Mouse (Mus musculus): ENCODE results near the gene Eps8. TPM values are rescaled to one million over a fixed set of nuclear protein-coding genes. Genes with fewer than 3 reads are reported as not detected.

Eps8 gene
- polyA plus RNA-seq, 1 experiment from 2014 or later = 18.7 TPM

DNA sequence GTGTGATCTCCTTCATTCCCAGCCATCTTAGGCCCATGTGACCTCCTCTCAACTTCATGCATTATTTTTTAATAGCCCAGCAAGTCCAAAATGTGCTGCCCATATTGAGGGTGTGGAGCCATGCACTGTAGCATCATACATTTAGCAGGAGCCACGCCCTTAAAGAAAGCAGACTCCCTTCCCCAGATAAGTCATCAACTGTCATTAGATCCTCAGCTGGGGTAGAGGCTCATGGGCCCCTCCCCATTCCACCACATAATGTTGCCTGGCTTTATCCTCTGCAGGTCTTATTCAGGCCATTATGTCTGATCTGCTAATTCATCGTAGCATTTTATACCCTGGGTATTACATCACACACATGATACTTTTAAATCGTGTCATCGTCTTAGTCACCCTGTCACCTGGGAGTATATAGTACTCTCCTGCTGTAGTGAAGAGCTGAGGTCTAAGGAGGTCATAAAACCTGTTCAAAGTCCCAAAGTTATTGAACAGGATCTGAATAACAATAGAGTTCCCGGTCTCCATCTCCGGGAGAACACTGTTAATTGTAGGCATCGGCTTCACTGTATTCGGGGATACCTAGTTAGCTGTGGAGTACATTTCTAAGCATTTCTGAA lies 57.1 kb downstream of the Eps8 start:
- no peak for ATAC-seq (replicated peaks; ENCODE audit: insufficient number of reproducible peaks, low FRiP score, low TSS enrichment)

DNA sequence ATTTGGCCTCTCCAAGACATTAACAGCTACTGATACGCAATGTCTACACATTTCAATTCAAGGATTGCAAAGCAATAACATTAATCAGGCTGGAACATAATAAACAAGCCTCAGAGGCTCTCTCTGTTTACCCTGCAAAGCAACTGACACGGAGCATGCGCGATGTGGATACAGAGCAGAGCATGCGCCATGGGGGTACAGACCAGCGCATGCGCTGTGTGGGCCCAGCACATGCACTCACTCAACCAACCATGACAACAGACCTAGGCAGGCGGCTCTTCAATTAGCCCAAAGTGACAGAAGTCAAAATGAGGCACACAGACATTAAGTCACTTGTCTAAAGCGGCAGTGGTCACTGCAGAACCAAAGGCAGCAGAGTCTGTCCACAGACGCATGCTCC lies 62.1 kb downstream of the Eps8 start:
- H3K27me3 ChIP-seq (ENCODE audit: control insufficient read depth, insufficient read depth, low read length) = no peaks in the 10 kb centered on the region
- no peaks in the 10 kb centered on the region for H3K9me3 ChIP-seq (replicated peaks; ENCODE audit: control insufficient read depth, low read length)
- no peaks in the 10 kb centered on the region for H3K36me3 ChIP-seq (ENCODE audit: control insufficient read depth, insufficient read depth, low read length)
- H3K27ac ChIP-seq (ENCODE audit: low read depth, low read length) = no peak overlapping the region
- H3K9ac ChIP-seq (ENCODE audit: low read depth, low read length) = no peak overlapping the region
- 87% methylated on average over 10 of the region's 10 CpGs for WGBS (ENCODE audit: insufficient replicate concordance)
- H3K4me1 ChIP-seq (ENCODE audit: control insufficient read depth, insufficient read depth, low read length) = no peaks in the 10 kb centered on the region
- no peak overlapping the region for H3K4me2 ChIP-seq
- no peak for ATAC-seq (replicated peaks; ENCODE audit: insufficient number of reproducible peaks, low FRiP score, low TSS enrichment)
- no peak overlapping the region for H3K4me3 ChIP-seq (ENCODE audit: low read depth, low read length)

More for the DNA sequence above, 57.1 kb downstream of the Eps8 start:
- Histone ChIP-seq H3K4me1 (ENCODE audit: control insufficient read depth, insufficient read depth, low read length) (no peaks in the 10 kb centered on the region), H3K4me2 (no peak overlapping the region), H3K9ac (ENCODE audit: low read depth, low read length) (no peak overlapping the region), H3K36me3 (ENCODE audit: control insufficient read depth, insufficient read depth, low read length) (no peaks in the 10 kb centered on the region), H3K27me3 (ENCODE audit: control insufficient read depth, insufficient read depth, low read length) (no peaks in the 10 kb centered on the region), H3K4me3 (ENCODE audit: low read depth, low read length) (no peak overlapping the region), H3K9me3 (replicated peaks; ENCODE audit: control insufficient read depth, low read length) (no peaks in the 10 kb centered on the region), H3K27ac (ENCODE audit: low read depth, low read length) (no peak overlapping the region)
- 85% methylated on average over 8 of the region's 8 CpGs for WGBS (ENCODE audit: insufficient replicate concordance)

GRCm38 (mm10) chr6:137589245-137589618 lies 65.4 kb downstream of the Eps8 start:
- ATAC-seq (replicated peaks; ENCODE audit: insufficient number of reproducible peaks, low FRiP score, low TSS enrichment) = no peak

GRCm38 (mm10) chr6:137588481-137589244 lies 66.0 kb downstream of the Eps8 start:
- Histone ChIP-seq H3K36me3 (ENCODE audit: control insufficient read depth, insufficient read depth, low read length) (no peaks in the 10 kb centered on the region), H3K4me3 (ENCODE audit: low read depth, low read length) (no peak overlapping the region), H3K9ac (ENCODE audit: low read depth, low read length) (no peak overlapping the region), H3K27me3 (ENCODE audit: control insufficient read depth, insufficient read depth, low read length) (no peaks in the 10 kb centered on the region), H3K4me1 (ENCODE audit: control insufficient read depth, insufficient read depth, low read length) (no peaks in the 10 kb centered on the region), H3K27ac (ENCODE audit: low read depth, low read length) (no peak overlapping the region), H3K4me2 (no peak overlapping the region), H3K9me3 (replicated peaks; ENCODE audit: control insufficient read depth, low read length) (no peaks in the 10 kb centered on the region)
- 83% methylated on average over 10 of the region's 10 CpGs for WGBS (ENCODE audit: insufficient replicate concordance)
- ATAC-seq (replicated peaks; ENCODE audit: insufficient number of reproducible peaks, low FRiP score, low TSS enrichment) = no peak

More at GRCm38 (mm10) chr6:137589245-137589618, 65.4 kb downstream of the Eps8 start:
- 83% methylated on average over 3 of the region's 3 CpGs for WGBS (ENCODE audit: insufficient replicate concordance)
- H3K36me3 ChIP-seq (ENCODE audit: control insufficient read depth, insufficient read depth, low read length) = no peaks in the 10 kb centered on the region
- H3K4me3 ChIP-seq (ENCODE audit: low read depth, low read length) = no peak overlapping the region
- H3K4me2 ChIP-seq = no peak overlapping the region
- H3K9me3 ChIP-seq (replicated peaks; ENCODE audit: control insufficient read depth, low read length) = no peaks in the 10 kb centered on the region
- H3K27me3 ChIP-seq (ENCODE audit: control insufficient read depth, insufficient read depth, low read length) = no peaks in the 10 kb centered on the region
- H3K9ac ChIP-seq (ENCODE audit: low read depth, low read length) = no peak overlapping the region
- H3K4me1 ChIP-seq (ENCODE audit: control insufficient read depth, insufficient read depth, low read length) = no peaks in the 10 kb centered on the region
- H3K27ac ChIP-seq (ENCODE audit: low read depth, low read length) = no peak overlapping the region

- Histone ChIP-seq H3K9me3 (replicated peaks; ENCODE audit: control insufficient read depth, low read length) (no peaks in the 10 kb centered on the region), H3K27ac (ENCODE audit: low read depth, low read length) (no peak overlapping the region), H3K4me2 (no peak overlapping the region), H3K9ac (ENCODE audit: low read depth, low read length) (no peak overlapping the region), H3K36me3 (ENCODE audit: control insufficient read depth, insufficient read depth, low read length) (no peaks in the 10 kb centered on the region), H3K4me1 (ENCODE audit: control insufficient read depth, insufficient read depth, low read length) (no peaks in the 10 kb centered on the region), H3K27me3 (ENCODE audit: control insufficient read depth, insufficient read depth, low read length) (no peaks in the 10 kb centered on the region), H3K4me3 (ENCODE audit: low read depth, low read length) (no peak overlapping the region)
- ATAC-seq (replicated peaks; ENCODE audit: insufficient number of reproducible peaks, low FRiP score, low TSS enrichment) = no peak
- 69% methylated on average over 6 of the region's 6 CpGs for WGBS (ENCODE audit: insufficient replicate concordance)
These were observed 66.8 kb downstream of the Eps8 start for GRCm38 (mm10) chr6:137587866-137588265.

- Histone ChIP-seq H3K9me3 (replicated peaks; ENCODE audit: control insufficient read depth, low read length) (no peaks in the 10 kb centered on the region), H3K4me1 (ENCODE audit: control insufficient read depth, insufficient read depth, low read length) (no peaks in the 10 kb centered on the region), H3K27me3 (ENCODE audit: control insufficient read depth, insufficient read depth, low read length) (no peaks in the 10 kb centered on the region), H3K4me3 (ENCODE audit: low read depth, low read length) (no peak overlapping the region), H3K4me2 (no peak overlapping the region), H3K9ac (ENCODE audit: low read depth, low read length) (no peak overlapping the region), H3K27ac (ENCODE audit: low read depth, low read length) (no peak overlapping the region), H3K36me3 (ENCODE audit: control insufficient read depth, insufficient read depth, low read length) (no peaks in the 10 kb centered on the region)
- no peak for ATAC-seq (replicated peaks; ENCODE audit: insufficient number of reproducible peaks, low FRiP score, low TSS enrichment)
- 71% methylated on average over 4 of the region's 4 CpGs for WGBS (ENCODE audit: insufficient replicate concordance)
These were observed 69.4 kb downstream of the Eps8 start for GRCm38 (mm10) chr6:137585229-137585628.

DNA sequence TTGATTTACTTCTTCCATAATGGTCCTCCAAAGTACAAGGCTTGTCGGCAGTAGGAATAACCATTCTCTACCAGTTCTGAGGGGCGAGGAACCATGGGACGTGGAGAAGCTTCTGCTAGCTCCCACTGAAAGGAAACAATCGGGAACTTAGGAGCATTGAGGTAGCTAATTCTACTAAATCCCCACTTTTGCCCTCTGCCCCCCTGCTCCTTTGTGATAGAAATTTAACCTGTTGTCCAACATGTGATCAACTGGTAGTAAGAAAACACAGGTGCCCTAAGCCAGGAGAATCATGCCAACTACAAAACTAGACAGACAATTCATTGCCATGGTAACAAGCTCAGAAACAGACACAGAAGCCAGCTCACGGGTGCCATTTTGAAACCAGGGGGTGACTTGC lies 71.6 kb downstream of the Eps8 start:
- H3K9ac ChIP-seq (ENCODE audit: low read depth, low read length) = no peak overlapping the region
- 81% methylated on average over 5 of the region's 5 CpGs for WGBS (ENCODE audit: insufficient replicate concordance)
- no peak for ATAC-seq (replicated peaks; ENCODE audit: insufficient number of reproducible peaks, low FRiP score, low TSS enrichment)

DNA sequence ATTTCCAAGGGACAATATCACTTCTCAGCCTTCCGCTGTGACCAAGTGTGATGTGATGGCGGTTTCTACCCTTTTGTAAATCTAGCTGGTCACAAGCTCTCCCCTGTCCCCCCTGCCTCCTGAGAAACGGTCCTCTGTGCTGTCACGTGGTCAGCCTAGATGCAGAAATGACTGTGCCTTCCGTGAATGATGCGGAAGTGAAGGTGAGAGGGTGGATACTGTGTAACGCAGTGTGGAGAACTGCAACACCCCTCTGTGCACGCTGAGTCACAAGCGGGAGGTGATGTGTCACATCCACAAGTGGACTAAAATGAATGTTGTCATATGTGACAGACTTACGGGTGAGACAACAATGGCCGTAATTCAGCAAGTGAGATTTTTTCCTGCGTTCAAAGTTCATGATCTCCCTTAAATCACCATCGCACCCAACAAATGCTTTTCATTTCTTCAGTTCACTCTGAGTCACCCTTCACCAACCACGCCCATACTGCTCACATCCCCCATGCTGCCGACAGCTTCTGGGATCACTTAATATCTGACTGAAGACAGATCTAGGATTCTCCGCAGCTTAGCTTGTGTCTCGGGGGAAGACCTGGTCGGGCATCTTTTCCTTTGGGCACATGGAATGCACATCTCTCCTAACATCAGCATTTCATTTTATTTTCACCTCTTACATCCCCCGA lies 72.3 kb downstream of the Eps8 start:
- H3K4me2 ChIP-seq = no peak overlapping the region
- H3K9ac ChIP-seq (ENCODE audit: low read depth, low read length) = no peak overlapping the region
- 76% methylated on average over 19 of the region's 19 CpGs for WGBS (ENCODE audit: insufficient replicate concordance)
- peaks cover under 1% of the 10 kb centered on the region; the same call in 1 of the 2 replicates for H3K4me1 ChIP-seq (ENCODE audit: control insufficient read depth, insufficient read depth, low read length)
- no peak overlapping the region for H3K27ac ChIP-seq (ENCODE audit: low read depth, low read length)
- H3K27me3 ChIP-seq (ENCODE audit: control insufficient read depth, insufficient read depth, low read length) = no peaks in the 10 kb centered on the region
- no peaks in the 10 kb centered on the region for H3K9me3 ChIP-seq (replicated peaks; ENCODE audit: control insufficient read depth, low read length)
- H3K36me3 ChIP-seq (ENCODE audit: control insufficient read depth, insufficient read depth, low read length) = no peaks in the 10 kb centered on the region
- no peak overlapping the region for H3K4me3 ChIP-seq (ENCODE audit: low read depth, low read length)
- no peak for ATAC-seq (replicated peaks; ENCODE audit: insufficient number of reproducible peaks, low FRiP score, low TSS enrichment)

More for the DNA sequence above, 71.6 kb downstream of the Eps8 start:
- Histone ChIP-seq H3K36me3 (ENCODE audit: control insufficient read depth, insufficient read depth, low read length) (no peaks in the 10 kb centered on the region), H3K4me2 (no peak overlapping the region), H3K4me1 (ENCODE audit: control insufficient read depth, insufficient read depth, low read length) (no peaks in the 10 kb centered on the region), H3K4me3 (ENCODE audit: low read depth, low read length) (no peak overlapping the region), H3K27me3 (ENCODE audit: control insufficient read depth, insufficient read depth, low read length) (no peaks in the 10 kb centered on the region), H3K27ac (ENCODE audit: low read depth, low read length) (no peak overlapping the region), H3K9me3 (replicated peaks; ENCODE audit: control insufficient read depth, low read length) (no peaks in the 10 kb centered on the region)
